Mouse (Mus musculus) frontal cortex, postnatal 25 days (tissue): ENCODE results near the gene Tmem181a.
"Not testable (repeated sequence)": the region's sequence is repeated elsewhere in the genome, so short reads cannot be mapped to it uniquely, and the experiment has no call there.

Source experiments
- DNase-seq, 2 experiments: peaks; one replicate each; pipeline ENCODE4 v3.0.0; 2022; ENCODE audit warnings: low spot score in 2 of 2

The Tmem181a gene

GRCm38 (mm10) chr17:6305656-6306270 is 49.1 kb downstream of the Tmem181a start:
- not testable (repeated sequence) for DNase-seq

- DNase-seq, result not testable (repeated sequence)
These were observed 49.8 kb downstream of the Tmem181a start for GRCm38 (mm10) chr17:6306503-6306902.

GRCm38 (mm10) chr17:6311716-6312115 is 55.1 kb downstream of the Tmem181a start:
- not testable (repeated sequence) for DNase-seq

GRCm38 (mm10) chr17:6312755-6313154 is 56.1 kb downstream of the Tmem181a start:
- not testable (repeated sequence) for DNase-seq

GRCm38 (mm10) chr17:6314493-6314892 is 57.8 kb downstream of the Tmem181a start:
- not testable (repeated sequence) for DNase-seq

GRCm38 (mm10) chr17:6315706-6316105 is 59.0 kb downstream of the Tmem181a start:
- DNase-seq, result not testable (repeated sequence)

GRCm38 (mm10) chr17:6316379-6317126 is 59.9 kb downstream of the Tmem181a start:
- peak in 1 of 2 experiments; percentile 59 for DNase-seq

GRCm38 (mm10) chr17:6317339-6317985 is 60.8 kb downstream of the Tmem181a start, which contains the start of gene Dynlt1a:
Gene Dynlt1a, minus strand, starts transcription at chr17:6317500.
- peak; percentile 92 for DNase-seq

GRCm38 (mm10) chr17:6321081-6321777 is 64.6 kb downstream of the Tmem181a start:
- not testable (repeated sequence) for DNase-seq

- not testable (repeated sequence) for DNase-seq
These were observed 65.1 kb downstream of the Tmem181a start for GRCm38 (mm10) chr17:6321778-6322101.

GRCm38 (mm10) chr17:6325021-6325420 is 68.4 kb downstream of the Tmem181a start:
- DNase-seq, result not testable (repeated sequence)

- DNase-seq, result not testable (repeated sequence)
These were observed 68.9 kb downstream of the Tmem181a start for GRCm38 (mm10) chr17:6325543-6325942.

- DNase-seq, result not testable (repeated sequence)
These were observed 70.9 kb downstream of the Tmem181a start for GRCm38 (mm10) chr17:6327554-6327953.

- not testable (repeated sequence) for DNase-seq
These were observed 72.3 kb downstream of the Tmem181a start for GRCm38 (mm10) chr17:6328997-6329396.

GRCm38 (mm10) chr17:6342606-6343294 is 86.1 kb downstream of the Tmem181a start:
- DNase-seq, result not testable (repeated sequence)

GRCm38 (mm10) chr17:6355256-6355655 is 98.6 kb downstream of the Tmem181a start:
- not testable (repeated sequence) for DNase-seq
